In the genomic region with DNA sequence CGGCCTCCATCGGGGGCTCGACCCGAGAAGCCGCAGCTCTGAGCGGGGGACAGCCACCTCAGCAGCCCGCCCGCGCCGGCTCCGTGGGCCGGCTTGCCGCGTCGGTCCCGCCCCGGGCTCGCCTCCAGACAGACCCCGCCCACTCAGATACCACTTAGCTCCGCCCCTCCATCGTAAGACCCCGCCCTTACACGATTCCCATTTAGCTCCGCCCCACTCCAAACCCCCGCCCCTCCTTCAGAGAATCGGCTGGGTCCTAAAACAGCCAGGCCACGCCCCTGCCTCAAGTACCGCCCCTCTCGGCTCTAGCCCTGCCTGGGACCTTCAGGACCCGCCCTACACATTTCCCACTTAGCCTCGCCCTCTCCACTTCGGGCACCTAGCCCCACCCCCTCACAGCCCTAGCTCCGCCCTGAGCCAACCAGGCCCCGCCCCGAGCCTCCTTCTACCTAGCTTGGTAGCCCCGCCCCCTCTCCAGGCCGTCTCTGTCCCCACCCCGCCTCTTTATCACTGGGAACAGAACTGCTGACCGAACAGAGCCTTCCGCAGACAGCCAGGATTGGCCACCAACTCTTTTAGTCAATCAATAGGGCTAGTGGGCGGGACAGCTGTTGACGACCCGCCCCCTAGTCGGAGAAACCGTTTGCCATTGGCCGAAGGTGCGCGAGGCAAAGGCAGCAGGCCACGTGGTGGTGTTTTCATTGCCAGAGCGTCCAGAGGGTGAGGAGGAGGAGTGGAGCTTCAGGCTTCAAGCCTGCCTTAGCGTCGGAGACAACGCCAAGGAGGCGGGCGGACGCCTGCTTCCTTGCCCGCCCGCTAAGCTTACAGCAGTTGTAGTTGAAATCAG, we compare ENCODE assay signal across 8 mouse cellular contexts. TPM values are rescaled to one million over a fixed set of nuclear protein-coding genes. Genes with fewer than 3 reads are reported as not detected.
A peak's percentile ranks its signal among the peaks of the same experiment; 100 is the strongest.
DNase-seq lines count a peak whose midpoint lies in the region; ATAC-seq and TF ChIP-seq lines count a peak whose summit lies in the region.

TSS of gene Wipi1 (minus strand) at position 665 of the 847 bp plus-strand sequence.

- H3K4me3 ChIP-seq in hindbrain, embryonic 13.5 days: peak within 1 kb of the TSS; percentile 69

- in situ Hi-C loops in Patski (cut with MboI; ENCODE audit: low pct_unique_long_range_greater_than_20kb): no loop called here

- CTCF ChIA-PET in Patski (lab: Charles Lee): interaction anchor here (1.3 to 4.8 kb wide), 2 partner anchors 9 to 141 kb away, joined by 3 to 43 read pairs; no protein-coding TSS in a partner anchor

- TF ChIP-seq CTCF in Patski (IDR thresholded peaks at IDR 0.05): no peak

- peak; percentile 89 for DNase-seq in Patski (ENCODE audit: low read depth, low spot score)
- DNase-seq in cerebellum, postnatal 14 days: peak; percentile 99 to 100
- peak; percentile 97 to 98 for DNase-seq in frontal cortex, postnatal 14 days (ENCODE audit: low spot score in 2 of 2)
- DNase-seq in layer of hippocampus, postnatal 25 days (ENCODE audit: extremely low spot score in 1 of 2, low spot score in 1 of 2): peak; percentile 90 to 95
- peak; percentile 99 for DNase-seq in lung, postnatal 25 days (ENCODE audit: low spot score)
- peak; percentile 99 for DNase-seq in retina, embryonic 14.5 days (ENCODE audit: low spot score)
- peak; percentile 95 for DNase-seq in thymus, postnatal 4 days

- no peaks in the 10 kb centered on the region for H3K27me3 ChIP-seq in Patski
- peaks cover 10% of the 10 kb centered on the region; the same call in 1 of the 2 replicates for H3K27me3 ChIP-seq in hindbrain, embryonic 13.5 days

- peak within 1 kb of the TSS; percentile 86 for H3K4me2 ChIP-seq in hindbrain, embryonic 13.5 days

- POLR2A ChIA-PET in Patski (lab: Charles Lee): interaction anchor here (1.6 kb wide), 1 partner anchor 9 kb away, joined by 4 read pairs; no protein-coding TSS in a partner anchor

- no peaks in the 10 kb centered on the region for H3K9me3 ChIP-seq in hindbrain, embryonic 13.5 days

- peak within 1 kb of the TSS; percentile 70 for H3K27ac ChIP-seq in hindbrain, embryonic 13.5 days

- WGBS in hindbrain, embryonic 13.5 days: under 1% methylated on average over 57 of the region's 58 CpGs

- no peaks in the 10 kb centered on the region for H3K36me3 ChIP-seq in hindbrain, embryonic 13.5 days

- peak within 1 kb of the TSS; percentile 81 for H3K9ac ChIP-seq in hindbrain, embryonic 13.5 days

- peaks cover 18% of the 10 kb centered on the region for H3K4me1 ChIP-seq in hindbrain, embryonic 13.5 days (replicated peaks)

- peak; percentile 94 for ATAC-seq in Patski
- ATAC-seq in hindbrain, embryonic 13.5 days (ENCODE audit: low FRiP score): peak; percentile 97

RNA-seq across cellular contexts. Expression of gene Wipi1, which starts in this region (rescaled TPM):
- 36.7 TPM for polyA plus RNA-seq in Patski (2021)
- polyA plus RNA-seq in hindbrain, embryonic 13.5 days (2015; fragmentation: Nextera tagmentation; extraction: Ambion mirVana): 17.8 and 18.2 TPM in 2 replicates
- total RNA-seq in layer of hippocampus, postnatal 25 days (2021): 10 to 100 TPM; 25.1 to 25.5 TPM

Comparison
In these comparisons a context has a peak if more than half of its experiments do, and no peak if none do; other contexts are left out.
1. Peak in every context shown above with its lines: DNase-seq, ATAC-seq, H3K4me3 ChIP-seq and H3K27ac ChIP-seq.